Mouse (Mus musculus): ENCODE data around the gene Smarcb1.

The Smarcb1 gene

GRCm38 (mm10) chr10:75921026-75921725, at the start of gene Smarcb1:
Smarcb1 (minus strand) TSS chr10:75921617.
- DNase-seq (ENCODE audit: low read depth, low spot score): no peak

- no peak for DNase-seq (ENCODE audit: low read depth, low spot score)
Observed at GRCm38 (mm10) chr10:75954381-75954811, 33.0 kb upstream of the Smarcb1 start, which contains the start of gene Gm5134. Gm5134 (plus strand) TSS chr10:75954514.

GRCm38 (mm10) chr10:75951424-75952050, 30.1 kb upstream of the Smarcb1 start:
- DNase-seq (ENCODE audit: low read depth, low spot score): no peak

GRCm38 (mm10) chr10:75950791-75951210, 29.4 kb upstream of the Smarcb1 start:
- no peak for DNase-seq (ENCODE audit: low read depth, low spot score)

GRCm38 (mm10) chr10:75949053-75950045, 27.9 kb upstream of the Smarcb1 start:
- no peak for DNase-seq (ENCODE audit: low read depth, low spot score)

GRCm38 (mm10) chr10:75948079-75948478, 26.7 kb upstream of the Smarcb1 start:
- no peak for DNase-seq (ENCODE audit: low read depth, low spot score)

GRCm38 (mm10) chr10:75945896-75946295, 24.5 kb upstream of the Smarcb1 start:
- no peak for DNase-seq (ENCODE audit: low read depth, low spot score)

- no peak for DNase-seq (ENCODE audit: low read depth, low spot score)
Observed at GRCm38 (mm10) chr10:75945213-75945612, 23.8 kb upstream of the Smarcb1 start.

- no peak for DNase-seq (ENCODE audit: low read depth, low spot score)
Observed at GRCm38 (mm10) chr10:75944066-75944772, 22.8 kb upstream of the Smarcb1 start.

- DNase-seq (ENCODE audit: low read depth, low spot score): no peak
Observed at GRCm38 (mm10) chr10:75942736-75943477, 21.5 kb upstream of the Smarcb1 start, which contains the start of gene Vpreb3. Vpreb3 (plus strand) TSS chr10:75943057.

- no peak for DNase-seq (ENCODE audit: low read depth, low spot score)
Observed at GRCm38 (mm10) chr10:75941042-75941824, 19.8 kb upstream of the Smarcb1 start.

GRCm38 (mm10) chr10:75940520-75940919, 19.1 kb upstream of the Smarcb1 start, which contains the start of gene Gm867:
Gm867 (minus strand) TSS chr10:75940672.
- DNase-seq (ENCODE audit: low read depth, low spot score): no peak

- DNase-seq (ENCODE audit: low read depth, low spot score): no peak
Observed at GRCm38 (mm10) chr10:75939481-75940234, 18.2 kb upstream of the Smarcb1 start.

- no peak for DNase-seq (ENCODE audit: low read depth, low spot score)
Observed at GRCm38 (mm10) chr10:75937851-75938643, 16.6 kb upstream of the Smarcb1 start.

GRCm38 (mm10) chr10:75936909-75937667, 15.7 kb upstream of the Smarcb1 start:
- DNase-seq (ENCODE audit: low read depth, low spot score): no peak

GRCm38 (mm10) chr10:75935680-75936541, 14.5 kb upstream of the Smarcb1 start, which contains the start of gene Mmp11:
Mmp11 (minus strand) TSS chr10:75936496.
- peak; percentile 86 for DNase-seq (ENCODE audit: low read depth, low spot score)

Measured in WW6 (cell line).